Mouse (Mus musculus): ENCODE data around the gene Triobp.

Triobp gene

DNA sequence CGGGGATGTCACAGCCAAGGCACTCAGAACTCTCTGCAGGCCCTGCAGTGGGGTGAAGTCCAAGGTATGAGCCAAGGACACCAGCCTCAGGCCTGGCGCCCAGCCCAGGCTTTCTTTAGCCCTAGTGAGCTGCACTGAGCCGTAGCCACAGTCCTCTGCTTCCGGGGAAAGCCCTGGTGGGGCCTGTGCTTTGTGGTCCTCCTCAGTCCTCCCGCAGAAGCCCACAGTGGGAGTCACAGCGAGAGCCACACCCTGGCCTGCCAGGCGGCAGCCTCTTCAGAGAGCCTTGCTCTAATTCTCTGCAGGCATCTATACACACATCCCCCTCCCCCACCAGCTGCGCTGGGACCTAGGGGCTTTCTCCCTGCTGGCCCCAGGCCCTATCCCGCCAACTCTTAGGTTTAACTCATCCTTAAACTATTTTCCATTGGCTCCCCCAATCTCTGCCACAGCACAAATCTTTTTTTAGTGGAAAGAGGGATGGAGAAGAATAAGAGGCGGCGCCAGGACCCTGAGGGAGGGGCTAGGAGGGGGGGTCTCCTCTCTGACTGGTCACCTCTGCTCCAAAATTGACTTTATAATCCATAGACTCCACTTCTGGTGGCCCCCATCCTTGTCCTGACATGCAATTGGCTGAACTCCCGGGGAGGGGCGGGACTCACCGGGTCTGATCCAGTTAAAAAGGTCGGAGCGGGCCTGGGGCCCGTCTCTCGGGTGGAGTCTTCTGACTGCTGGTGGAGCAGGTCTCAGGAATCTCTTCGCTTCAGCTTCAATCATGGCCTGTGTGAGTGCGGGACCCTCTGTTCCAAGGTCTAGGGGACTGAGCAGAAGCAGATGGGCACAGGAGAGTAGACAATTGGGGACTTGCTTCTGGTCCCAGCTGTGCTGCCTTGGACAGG is 21.3 kb upstream of the Triobp start, which contains the start of gene Lgals1:
Gene Lgals1, plus strand, starts transcription at position 705 of the 899 bp plus-strand sequence.
- DNase-seq (ENCODE audit: low spot score in 2 of 2), result peak in 1 of 2 experiments; percentile 49

DNA sequence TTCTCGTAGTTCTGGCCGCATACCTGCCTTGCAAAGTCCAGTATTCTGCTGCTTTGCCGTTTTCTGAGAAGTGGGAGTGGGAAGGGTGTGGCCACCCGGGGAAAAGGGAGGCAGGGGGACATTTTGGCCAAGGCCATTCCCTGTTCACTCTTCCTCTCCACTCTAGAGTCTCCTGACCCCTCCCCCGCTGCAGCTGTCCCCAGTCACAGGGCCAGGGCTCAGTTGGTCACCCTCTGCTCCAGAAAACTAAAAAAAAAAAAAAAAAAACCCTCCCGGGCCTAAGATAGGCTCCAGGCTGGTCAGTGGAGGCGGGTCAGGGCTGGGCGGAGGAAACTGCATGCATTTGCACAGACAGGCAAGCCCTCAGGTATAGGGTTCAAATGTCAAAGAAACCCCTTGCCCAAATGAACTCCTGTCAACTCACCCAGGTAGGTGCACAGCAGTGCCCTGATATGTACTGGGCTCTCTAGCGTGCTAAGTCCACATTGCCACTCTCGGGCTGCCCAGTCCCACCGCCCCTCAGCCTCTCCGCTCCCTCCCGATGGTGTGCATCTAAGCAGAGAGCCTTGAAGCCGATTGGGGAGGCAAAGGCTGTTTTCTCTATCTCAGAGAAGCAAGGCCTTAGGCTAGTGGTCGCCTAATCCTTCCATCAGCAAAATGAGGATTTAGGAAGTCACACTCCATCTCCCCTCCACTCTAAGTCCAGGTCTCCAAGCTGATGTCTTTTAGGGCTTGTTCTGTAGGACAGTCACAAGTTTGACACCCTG is 20.3 kb upstream of the Triobp start:
- no peak for DNase-seq (ENCODE audit: low spot score in 2 of 2)

DNA sequence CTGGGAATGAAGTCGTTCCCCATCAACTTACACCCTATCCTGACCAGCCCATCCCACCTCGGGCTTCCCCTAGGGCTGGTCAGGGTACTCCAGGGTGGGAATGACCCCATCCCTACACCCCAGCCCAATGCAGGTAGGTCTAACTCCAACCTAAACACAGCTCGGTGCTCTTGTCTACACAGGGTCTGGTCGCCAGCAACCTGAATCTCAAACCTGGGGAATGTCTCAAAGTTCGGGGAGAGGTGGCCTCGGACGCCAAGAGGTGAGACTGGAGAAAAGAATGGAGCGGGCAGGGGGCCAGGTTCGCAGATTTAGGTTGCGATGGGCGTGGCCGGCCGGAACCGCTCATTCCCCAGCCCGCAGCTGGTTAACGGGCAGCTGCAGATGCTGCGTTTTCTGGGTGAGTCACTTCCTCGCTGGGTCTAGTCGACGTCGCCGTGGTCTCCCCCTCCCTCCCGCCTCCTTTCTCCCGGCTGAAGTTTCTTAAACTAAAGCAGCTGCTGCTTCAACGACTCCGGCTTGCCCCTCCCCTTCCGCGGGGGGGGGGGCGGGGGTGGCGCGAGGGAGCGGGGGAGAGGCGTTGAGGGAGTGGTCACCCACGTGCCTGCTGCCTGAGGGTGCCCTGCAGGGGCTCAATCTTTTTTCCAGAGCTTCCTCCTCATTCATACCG is 19.6 kb upstream of the Triobp start:
- peak; percentile 53 to 63 for DNase-seq (ENCODE audit: low spot score in 2 of 2)

DNA sequence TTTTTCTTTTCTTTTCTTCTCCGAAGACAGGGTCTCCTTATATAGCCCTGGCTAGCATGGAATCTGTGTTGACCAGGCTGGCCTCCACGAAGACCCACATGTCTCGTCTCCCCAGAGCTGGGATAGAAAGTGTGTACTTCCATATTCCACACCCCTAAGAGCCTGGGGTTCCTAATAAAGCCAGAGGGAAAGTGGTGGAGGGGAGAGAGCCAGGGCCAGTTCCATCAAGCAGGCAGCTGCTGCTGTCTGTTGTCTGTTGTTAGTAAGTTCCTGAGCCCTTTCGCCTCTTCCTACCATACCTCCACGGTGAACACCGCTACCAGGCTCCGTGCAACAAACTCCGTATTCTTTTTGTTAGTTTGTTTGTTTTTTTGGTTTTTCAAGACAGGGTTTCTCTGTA is 19.0 kb upstream of the Triobp start:
- DNase-seq (ENCODE audit: low spot score in 2 of 2), result no peak

DNA sequence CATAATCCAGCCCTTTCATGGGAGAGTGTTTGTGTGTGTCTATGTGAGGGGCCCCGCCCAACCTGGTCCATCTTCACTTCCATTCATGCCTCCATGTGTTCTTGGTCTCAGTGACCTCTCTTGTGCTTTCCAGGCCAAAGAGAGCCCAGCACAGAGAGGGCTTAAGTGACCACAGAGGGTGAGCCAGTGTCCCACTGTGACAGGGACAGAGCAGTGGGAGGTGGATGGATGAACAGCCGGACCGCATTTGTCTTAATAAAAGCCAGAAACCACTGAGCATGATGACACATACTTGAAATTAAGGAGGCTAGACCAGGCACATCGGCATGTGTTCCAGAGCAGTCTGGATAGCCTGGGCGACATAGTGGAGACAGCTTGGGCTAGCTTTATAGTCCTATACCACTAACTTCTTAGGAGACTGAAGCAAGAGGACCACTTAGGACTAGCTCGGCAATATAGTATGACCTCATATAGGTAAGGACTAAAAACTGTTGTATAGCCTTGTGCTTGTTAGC is 17.3 kb upstream of the Triobp start:
- DNase-seq (ENCODE audit: low spot score in 2 of 2), result no peak

DNA sequence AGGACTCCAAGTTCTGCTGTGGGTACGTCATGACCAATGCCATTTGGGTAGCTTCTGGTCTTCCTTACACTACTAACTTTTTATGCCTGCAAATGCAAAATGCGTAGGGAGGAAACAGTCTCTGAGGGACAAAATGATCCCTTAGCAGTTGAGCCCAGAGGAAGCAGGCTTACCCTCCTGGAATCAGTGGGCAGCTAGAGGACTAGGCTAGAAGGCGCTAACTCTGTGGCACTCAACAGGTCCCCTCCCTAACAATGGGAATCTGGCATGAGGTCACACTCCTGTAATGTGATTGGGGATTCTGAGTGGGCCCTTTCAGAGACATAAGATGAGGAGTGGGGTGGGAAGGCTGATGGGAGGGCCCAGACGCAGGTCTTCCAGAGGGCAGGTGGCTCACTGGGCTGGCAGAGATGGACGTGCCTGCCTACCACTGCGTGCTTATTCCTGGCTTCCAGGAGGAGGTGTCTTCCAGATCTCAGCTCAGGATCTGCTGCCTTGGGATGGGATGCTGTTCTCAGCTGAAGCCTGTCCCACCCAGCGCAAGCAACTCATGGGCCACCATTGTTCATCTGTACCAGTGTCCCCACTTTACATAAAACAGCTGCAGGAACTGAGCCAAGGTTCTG is 16.6 kb upstream of the Triobp start:
- DNase-seq (ENCODE audit: low spot score in 2 of 2), result no peak

DNA sequence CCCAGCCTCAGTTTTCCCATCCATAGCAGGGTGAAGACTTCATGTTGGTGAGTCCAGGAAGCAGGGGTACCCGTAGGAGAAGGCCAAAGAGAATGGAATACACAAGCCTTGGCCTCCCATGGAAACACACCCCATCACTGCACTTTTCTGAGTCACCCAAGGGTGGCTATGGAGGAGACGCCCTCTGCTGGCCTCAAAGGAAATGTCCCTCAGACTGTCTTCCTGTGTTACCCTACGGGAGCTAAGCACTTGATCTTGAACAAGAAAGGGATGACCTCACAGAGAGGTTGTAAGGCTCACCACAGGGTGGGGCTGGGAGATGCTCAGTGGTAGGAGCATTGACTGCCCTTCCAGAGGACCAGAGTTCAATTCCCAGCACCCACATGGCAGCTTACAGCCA is 15.9 kb upstream of the Triobp start:
- DNase-seq (ENCODE audit: low spot score in 2 of 2), result peak in 1 of 2 experiments; percentile 58

DNA sequence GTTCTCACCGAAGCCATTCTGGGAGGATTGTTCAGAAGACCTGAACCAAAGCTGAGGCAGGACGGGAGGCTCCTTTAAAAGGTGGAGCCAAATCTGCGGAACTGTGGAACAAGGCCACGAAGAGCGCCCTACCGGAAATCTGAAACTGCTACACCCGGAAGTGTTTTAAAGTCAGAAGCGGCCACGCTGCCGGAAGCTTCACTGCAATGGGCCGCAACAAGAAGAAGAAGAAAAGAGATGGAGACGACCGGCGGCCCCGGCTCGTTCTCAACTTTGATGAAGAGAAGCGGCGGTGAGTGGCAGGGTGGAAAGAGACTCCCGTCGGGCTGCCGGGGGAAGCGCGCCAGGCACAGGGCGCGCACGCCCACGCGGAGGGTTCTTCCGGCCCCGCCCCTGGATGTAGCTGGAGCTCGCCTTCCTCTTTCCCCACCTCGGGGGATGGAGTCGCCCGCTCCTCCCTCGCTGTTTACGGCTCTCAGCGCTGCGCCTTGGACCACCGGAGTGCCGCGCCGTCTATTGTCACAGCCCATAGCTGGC is 12.7 kb upstream of the Triobp start, which contains the start of gene Nol12:
Gene Nol12, plus strand, starts transcription at position 150 of the 537 bp plus-strand sequence.
- DNase-seq (ENCODE audit: low spot score in 2 of 2), result peak; percentile 63 to 77

DNA sequence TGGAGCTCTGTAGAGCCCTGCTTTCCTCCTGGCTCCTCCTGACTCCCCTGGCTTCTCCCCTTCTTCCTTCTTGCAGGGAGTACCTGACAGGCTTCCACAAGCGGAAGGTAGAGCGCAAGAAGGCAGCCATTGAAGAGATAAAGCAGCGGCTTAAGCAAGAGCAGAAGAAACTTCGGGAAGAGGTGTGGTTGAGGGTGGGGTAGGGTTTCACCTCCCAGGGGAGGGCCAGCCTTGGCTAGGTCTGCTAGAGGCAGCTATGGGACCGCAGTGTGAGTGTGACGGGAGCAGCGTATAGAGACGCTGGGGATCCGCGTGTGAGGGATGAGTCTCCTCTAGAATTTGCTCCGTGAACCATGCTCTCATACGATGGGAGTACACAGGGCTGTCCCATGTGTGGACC is 11.1 kb upstream of the Triobp start:
- DNase-seq (ENCODE audit: low spot score in 2 of 2), result no peak

DNA sequence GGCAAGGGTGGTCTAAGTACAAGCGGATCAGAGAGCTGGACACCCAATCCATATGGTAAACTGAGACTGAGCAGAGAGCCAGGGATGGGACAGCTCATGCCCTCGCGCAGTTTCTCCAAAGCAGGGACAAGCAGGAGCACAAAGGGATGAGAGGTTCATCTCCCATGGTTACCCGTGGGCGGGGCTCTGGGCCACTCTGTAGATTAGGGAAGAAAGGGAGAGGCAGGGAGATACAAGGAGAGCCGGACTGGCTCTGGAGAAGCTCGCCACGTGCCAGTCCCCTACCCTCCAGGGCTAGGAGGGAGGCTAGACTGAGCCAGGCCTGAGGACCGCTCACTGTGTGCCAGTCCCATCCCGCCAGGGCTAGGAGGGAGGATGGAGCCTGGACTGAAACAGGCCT is 10.2 kb upstream of the Triobp start:
- no peak for DNase-seq (ENCODE audit: low spot score in 2 of 2)

DNA sequence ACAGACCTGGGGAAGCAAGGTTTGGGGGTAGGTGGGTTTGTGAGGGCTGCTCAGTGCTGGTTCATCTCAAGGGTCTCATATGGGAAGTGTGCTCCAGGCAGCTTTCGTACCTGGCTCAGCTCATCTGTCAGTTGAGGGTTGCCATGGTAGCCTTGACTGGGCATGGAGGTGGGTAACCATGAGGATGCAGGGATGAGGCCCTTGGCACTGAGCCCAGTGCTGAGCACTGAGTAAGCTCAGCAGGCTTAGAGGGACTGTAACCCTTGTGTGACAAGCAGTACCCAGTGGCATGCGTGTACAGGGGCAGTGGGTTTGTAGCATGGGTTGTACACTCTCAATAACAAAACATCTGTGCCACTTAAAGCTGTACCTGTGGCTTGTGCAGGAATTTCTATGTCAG is 9.6 kb upstream of the Triobp start:
- DNase-seq (ENCODE audit: low spot score in 2 of 2), result no peak

DNA sequence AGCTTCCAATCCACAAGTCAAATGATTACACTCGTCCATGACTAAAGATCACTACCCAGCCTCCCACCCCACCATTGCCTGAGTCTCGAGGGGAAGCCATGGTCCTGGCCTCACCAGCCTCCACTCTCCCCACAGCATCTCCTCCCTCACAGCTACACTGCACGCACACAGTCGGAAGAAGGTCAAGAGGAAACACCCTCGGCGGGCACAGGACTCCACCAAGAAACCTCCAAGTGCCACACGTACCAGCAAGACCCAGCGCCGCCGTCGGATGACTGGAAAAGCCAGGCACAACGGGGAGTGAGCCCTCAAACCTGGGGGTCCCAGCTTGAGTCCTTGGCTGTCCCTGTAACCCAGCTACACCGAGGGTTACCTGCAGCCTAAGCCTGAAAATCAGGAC is 7.2 kb upstream of the Triobp start:
- no peak for DNase-seq (ENCODE audit: low spot score in 2 of 2)

DNA sequence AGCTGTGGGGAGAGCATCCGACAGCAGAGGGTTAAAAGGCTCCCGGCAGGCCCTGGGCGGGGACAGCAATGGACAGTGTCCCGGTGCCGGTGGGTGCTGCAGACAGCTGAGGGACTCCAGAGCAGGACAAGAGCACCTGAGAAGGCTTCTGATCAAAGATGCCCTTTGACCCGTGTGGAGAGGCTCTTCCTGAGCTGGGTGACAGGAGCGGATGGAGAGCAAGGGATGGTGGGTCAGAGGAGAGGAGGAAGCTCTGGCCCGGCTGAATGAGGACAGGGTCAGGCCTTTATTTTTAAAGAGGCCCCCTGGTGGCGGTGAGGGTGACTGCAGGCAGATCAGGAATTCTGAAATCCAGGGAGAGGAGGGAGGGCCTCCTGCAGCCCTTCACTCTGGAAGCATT is 4.9 kb upstream of the Triobp start:
- DNase-seq (ENCODE audit: low spot score in 2 of 2), result peak in 1 of 2 experiments; percentile 59

DNA sequence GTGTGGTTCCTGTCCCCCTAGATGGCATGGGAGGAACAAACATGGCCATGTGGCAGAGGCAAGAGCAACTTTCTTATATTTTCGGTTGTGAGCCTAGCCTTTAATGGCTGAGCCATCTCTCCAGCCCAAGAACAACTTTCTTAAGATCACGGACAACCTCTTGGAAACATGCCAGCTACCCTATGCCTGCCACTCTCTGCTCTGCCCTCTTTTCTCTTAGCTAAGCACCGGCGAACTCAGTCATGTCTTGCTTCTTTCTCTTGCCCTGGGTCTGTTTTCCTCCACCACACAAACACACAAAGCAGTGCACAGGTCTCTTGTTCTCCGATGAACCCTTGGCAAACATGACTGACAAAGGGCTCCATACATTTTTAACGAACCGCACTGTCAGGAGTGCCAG is 1.3 kb upstream of the Triobp start:
- DNase-seq (ENCODE audit: low spot score in 2 of 2), result no peak

DNA sequence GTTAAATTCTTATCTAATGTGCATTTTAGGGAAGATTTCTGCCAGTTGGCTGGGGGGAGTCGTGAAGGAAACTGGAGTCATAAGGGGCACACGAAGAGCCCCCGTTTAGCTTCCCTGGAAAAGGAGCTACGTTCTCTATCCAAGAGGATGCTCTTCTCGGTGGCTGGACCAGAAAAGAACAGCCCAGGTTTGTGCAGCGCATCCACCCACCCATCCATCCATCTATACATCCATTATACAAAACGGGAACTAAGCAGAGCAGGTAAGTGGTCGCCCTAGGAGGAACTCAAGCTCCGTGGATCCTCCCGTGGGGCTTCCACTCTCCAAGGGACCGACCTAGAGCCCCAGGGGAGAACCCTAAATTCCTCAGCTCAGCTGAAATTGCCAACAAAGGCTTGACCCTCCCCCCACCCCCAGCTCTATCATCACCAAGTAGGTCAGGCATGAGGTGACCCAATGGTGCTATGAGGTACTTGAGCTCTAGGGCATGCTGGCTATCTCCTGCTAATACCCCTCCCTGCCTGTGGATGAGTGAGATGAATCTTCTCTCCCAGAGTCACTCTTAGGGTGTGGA is 715 bp downstream of the Triobp start:
- no peak for DNase-seq (ENCODE audit: low spot score in 2 of 2)

DNA sequence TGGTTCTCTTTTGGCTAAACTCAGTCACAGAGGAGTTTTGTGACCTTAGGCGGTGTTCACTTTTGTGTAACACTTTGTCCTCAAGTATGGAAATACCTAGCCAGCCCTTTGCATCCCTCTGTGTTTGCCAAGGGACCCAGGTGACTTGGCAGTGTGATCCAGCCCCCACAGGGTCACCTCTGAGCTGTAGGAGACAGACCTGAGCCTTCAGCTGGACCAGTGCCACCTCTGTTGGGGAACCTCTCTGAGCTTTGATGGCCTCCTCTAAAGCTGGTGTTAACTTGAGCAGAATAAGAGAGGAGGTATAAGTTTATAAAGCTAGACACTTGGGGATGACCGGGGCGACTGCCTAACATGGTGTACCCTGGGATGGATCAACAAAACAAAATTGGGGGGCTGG is 1.4 kb downstream of the Triobp start:
- DNase-seq (ENCODE audit: low spot score in 2 of 2), result no peak

DNA sequence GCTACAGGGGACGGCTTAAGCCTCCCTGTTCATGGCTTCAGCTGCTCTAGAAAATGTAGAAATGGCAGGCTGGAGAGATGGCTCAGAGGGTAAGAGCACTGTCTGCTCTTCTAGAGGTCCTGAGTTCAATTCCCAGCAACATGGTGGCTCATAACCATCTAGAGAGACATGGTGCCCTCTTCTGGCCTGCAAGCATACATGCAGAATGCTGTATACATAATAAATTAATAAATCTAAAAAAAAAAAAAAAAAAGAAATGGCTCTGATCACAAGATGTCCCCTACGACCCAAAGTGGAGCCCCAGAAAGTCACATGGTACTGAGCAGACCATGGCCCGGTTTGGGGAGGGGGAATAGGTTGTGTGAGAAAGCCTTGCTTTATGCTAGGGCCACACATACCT is 8.1 kb downstream of the Triobp start:
- no peak for DNase-seq (ENCODE audit: low spot score in 2 of 2)

DNA sequence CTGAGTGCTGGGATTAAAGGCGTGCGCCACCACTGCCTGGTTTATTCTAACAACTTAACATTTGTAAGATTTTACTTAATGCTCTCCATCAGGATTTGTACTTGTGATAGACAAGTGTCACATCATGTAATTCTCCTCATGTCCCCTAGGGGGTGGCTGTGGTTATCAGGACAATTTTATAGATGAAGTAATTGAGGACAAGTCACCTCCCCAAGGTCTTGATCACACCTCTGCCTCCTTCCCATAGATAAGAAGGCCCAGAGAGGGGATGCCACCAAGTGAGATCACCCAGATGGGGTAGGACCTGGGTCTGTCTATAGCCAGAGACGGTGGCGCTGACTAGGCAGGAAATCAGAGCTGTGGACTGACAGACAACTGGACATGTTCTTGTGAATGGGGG is 8.8 kb downstream of the Triobp start:
- no peak for DNase-seq (ENCODE audit: low spot score in 2 of 2)

DNA sequence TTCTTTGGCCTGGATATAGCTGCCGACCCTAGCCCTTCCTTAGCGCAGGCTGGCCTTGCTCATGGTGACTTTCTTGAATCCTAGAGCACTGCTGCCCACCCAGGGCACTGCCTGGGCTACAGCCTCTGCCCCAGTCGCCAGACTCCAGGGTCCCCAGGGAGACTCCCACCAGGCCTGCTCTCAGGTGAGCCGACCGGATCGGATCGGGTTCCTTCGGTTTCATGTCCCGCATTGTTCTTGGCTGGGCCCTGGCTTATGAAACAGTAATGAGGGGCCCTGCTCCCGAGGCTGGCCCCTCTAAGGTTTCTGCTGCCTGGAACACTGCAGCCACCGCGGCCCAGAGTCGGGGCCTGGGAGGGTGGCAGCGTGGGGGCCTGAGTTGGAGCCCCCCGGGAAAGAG is 9.5 kb downstream of the Triobp start:
- DNase-seq (ENCODE audit: low spot score in 2 of 2), result no peak

DNA sequence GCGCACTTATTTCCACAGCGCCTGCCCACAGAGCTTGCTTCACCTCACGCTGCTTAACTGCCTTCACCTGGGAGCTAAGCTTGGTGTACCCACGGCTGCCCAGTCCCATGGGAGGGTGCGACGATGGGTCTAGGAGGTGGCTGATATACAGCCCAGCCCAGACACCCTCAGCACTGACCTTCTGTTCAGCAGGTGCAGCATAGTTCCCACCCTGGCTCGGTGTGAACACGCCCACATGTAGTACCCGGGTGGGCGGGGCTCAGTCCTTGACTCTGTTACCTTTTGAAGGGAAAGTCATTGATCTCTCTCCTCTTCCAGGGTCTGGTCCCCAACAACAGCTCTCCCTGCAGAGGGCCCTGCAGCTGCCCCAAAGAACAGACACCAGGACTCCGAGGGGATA is 12.0 kb downstream of the Triobp start:
- DNase-seq (ENCODE audit: low spot score in 2 of 2), result no peak

DNA sequence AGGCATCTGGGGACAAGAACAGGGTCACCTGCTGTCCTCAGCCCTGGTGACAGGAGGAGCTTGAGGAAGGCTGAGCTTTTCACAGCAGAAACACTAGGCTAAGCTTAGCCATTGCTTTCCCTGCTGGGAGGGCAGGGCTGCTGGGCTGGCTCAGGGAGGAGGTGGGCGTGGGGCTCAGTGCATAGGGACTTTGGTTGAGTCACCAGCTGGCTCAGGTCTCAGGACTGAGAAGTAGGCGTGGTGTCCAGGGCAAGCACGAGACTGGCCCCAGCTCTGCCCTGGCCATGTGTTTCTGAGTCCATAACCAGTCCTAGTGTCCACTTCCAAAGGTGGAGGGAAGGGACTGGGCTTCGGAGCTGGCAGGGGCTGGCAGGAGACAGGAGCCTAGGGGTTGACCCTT is 12.6 kb downstream of the Triobp start:
- DNase-seq (ENCODE audit: low spot score in 2 of 2), result no peak

Data from spleen, postnatal 14 days (tissue).